ENCODE assay signal across 9 mouse cellular contexts in the genomic region with DNA sequence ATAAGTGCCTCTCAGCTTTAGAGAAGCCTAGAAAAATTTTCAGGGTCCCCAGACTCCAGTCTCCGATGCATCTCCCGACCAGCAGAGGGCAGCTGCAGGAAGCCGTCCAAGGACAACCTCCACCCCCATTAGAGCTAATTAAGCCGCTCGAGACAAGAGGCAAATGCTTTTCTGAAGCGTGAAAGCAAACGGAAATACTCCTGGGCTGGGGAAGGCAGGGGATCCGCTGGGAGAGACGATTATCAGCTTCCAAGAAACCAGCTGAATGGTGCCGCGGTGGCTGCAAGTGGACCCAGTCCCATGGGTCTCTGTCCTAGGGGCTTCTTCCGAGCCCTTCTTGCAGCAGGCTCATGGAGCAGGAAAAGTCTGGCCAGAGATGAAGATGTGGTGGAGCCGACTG.
DNase-seq lines count a peak whose midpoint lies in the region; ATAC-seq and TF ChIP-seq lines count a peak whose summit lies in the region.
"Had no signal": no experiment of that assay in that cellular context is flagged by ENCODE, and none has a peak within 500 bp of the region (broad histone marks: within the 10 kb centered on the region; RNA-seq: fewer than 3 reads in every experiment).

No protein-coding gene starts in this region.

- peak; percentile 72 for TF ChIP-seq CTCF in intestine, postnatal 0 days (IDR thresholded peaks at IDR 0.05; ENCODE audit: low read depth)

- no peak overlapping the region for H3K27ac ChIP-seq in intestine, postnatal 0 days (ENCODE audit: low read depth, low read length)

- no peak overlapping the region for H3K9ac ChIP-seq in intestine, postnatal 0 days (ENCODE audit: low read depth, low read length)

- H3K36me3 ChIP-seq in intestine, postnatal 0 days (ENCODE audit: control insufficient read depth, insufficient read depth): no peaks in the 10 kb centered on the region

- H3K27me3 ChIP-seq in intestine, postnatal 0 days (replicated peaks; ENCODE audit: control insufficient read depth, insufficient read depth, low read length): no peaks in the 10 kb centered on the region

- H3K4me1 ChIP-seq in intestine, postnatal 0 days (replicated peaks; ENCODE audit: control insufficient read depth, insufficient read depth, low read length): no peaks in the 10 kb centered on the region

- H3K4me2 ChIP-seq in intestine, postnatal 0 days (replicated peaks; ENCODE audit: low read depth): peak overlapping the region; percentile 59

- intact Hi-C loops in left cerebral cortex, postnatal 10 days (cut with DNase I): loop anchor here (5.0 to 10.0 kb wide), 2 partner anchors 241 to 557 kb away; a partner anchor contains a TSS

- no peaks in the 10 kb centered on the region for H3K9me3 ChIP-seq in intestine, postnatal 0 days (ENCODE audit: control insufficient read depth)

- DNase-seq in adrenal gland, postnatal 14 days: peak; percentile 69
- DNase-seq in embryo, embryonic 10.5 days (ENCODE audit: low spot score): peak; percentile 85
- DNase-seq in heart, adult 18-20 months: peak; percentile 8 to 32
- peak; percentile 75 to 79 for DNase-seq in left cerebral cortex, postnatal 10 days (ENCODE audit: extremely low spot score in 1 of 2, low spot score in 2 of 2)
- DNase-seq in right cerebral cortex, postnatal 36 days (ENCODE audit: low spot score in 2 of 2): peak; percentile 39 to 68
- DNase-seq in natural killer cell, adult 2 months (ENCODE audit: low spot score in 2 of 2): no peak

- ATAC-seq in intestine, postnatal 0 days: no peak
- peak; percentile 57; the same call in 1 of the 2 replicates for ATAC-seq in megakaryocyte progenitor cell, adult 5-6 weeks (replicated peaks; ENCODE audit: poor library complexity)

- WGBS in intestine, postnatal 0 days: under 1% methylated on average over 13 of the region's 13 CpGs

- no peak overlapping the region for H3K4me3 ChIP-seq in intestine, postnatal 0 days (ENCODE audit: low read depth, low read length)
- H3K4me3 ChIP-seq: erythroblast, embryonic 14.5 days had no signal

Comparison
In these comparisons a context has a peak if more than half of its experiments do, and no peak if none do; other contexts are left out.
1. DNase-seq: peak in adrenal gland, postnatal 14 days (single experiment), embryo, embryonic 10.5 days (single experiment), heart, adult 18-20 months (2 of 2), left cerebral cortex, postnatal 10 days (2 of 2) and right cerebral cortex, postnatal 36 days (2 of 2); none in natural killer cell, adult 2 months (0 of 2).